Mouse (Mus musculus) MEL (cell line): Measurements from ENCODE around the gene Dapk1. TPM values are rescaled to one million over a fixed set of nuclear protein-coding genes. Genes with fewer than 3 reads are reported as not detected.

ENCODE experiments used
- DNase-seq: peaks from one replicate; pipeline ENCODE4 v3.0.0; 2011; ENCODE audit warnings: low read depth, low spot score
- H3K27ac ChIP-seq: 2 replicates; pipeline ENCODE4 v1.5.1; 2012; ENCODE audit warnings: low read depth, mild to moderate bottlenecking, control low read depth, low read length, moderate library complexity; ENCODE audit not compliant: control insufficient read depth
- H3K27me3 ChIP-seq, 2 experiments: fragments of 150-350 bp in 1 of 2; sonication (generic) in 1 of 2; 2 replicates each; pipeline ENCODE4 v1.6.1; 2012; ENCODE audit warnings: low read length in 2 of 2, mild to moderate bottlenecking in 2 of 2, improper control_type of control experiment in 1 of 2, moderate library complexity in 1 of 2; ENCODE audit not compliant: insufficient read depth in 2 of 2, control insufficient read depth in 1 of 2
- H3K36me3 ChIP-seq, 2 experiments: 2 replicates each; pipeline ENCODE4 v1.6.1; 2012 to 2014; ENCODE audit warnings: low read length in 2 of 2, improper control_type of control experiment in 1 of 2, inconsistent platforms in 1 of 2, mild to moderate bottlenecking in 1 of 2; ENCODE audit not compliant: insufficient read depth in 2 of 2, control insufficient read depth in 1 of 2
- H3K4me1 ChIP-seq, 2 experiments: fragments of 150-350 bp in 1 of 2; sonication (generic) in 1 of 2; 2 replicates each; pipeline ENCODE4 v1.6.1; 2012; ENCODE audit warnings: low read length in 2 of 2, improper control_type of control experiment in 1 of 2, mild to moderate bottlenecking in 1 of 2; ENCODE audit not compliant: insufficient read depth in 2 of 2, control insufficient read depth in 1 of 2
- H3K4me3 ChIP-seq, 2 experiments: fragments of 150-350 bp in 1 of 2; sonication (generic) in 1 of 2; 2 replicates each; pipeline ENCODE4 v1.5.1; 2012; ENCODE audit warnings: low read depth in 2 of 2, low read length in 2 of 2, mild to moderate bottlenecking in 2 of 2, moderate library complexity in 2 of 2, control low read depth in 1 of 2, improper control_type of control experiment in 1 of 2; ENCODE audit not compliant: control insufficient read depth in 1 of 2, insufficient read depth in 1 of 2
- H3K79me2 ChIP-seq: 2 replicates; pipeline ENCODE4 v1.6.1; 2012; ENCODE audit warnings: mild to moderate bottlenecking, low read length, moderate library complexity; ENCODE audit not compliant: control insufficient read depth, poor library complexity, insufficient read depth
- H3K9ac ChIP-seq: 2 replicates; pipeline ENCODE4 v1.6.1; 2012; ENCODE audit warnings: low read depth, mild to moderate bottlenecking, control low read depth, low read length, moderate library complexity; ENCODE audit not compliant: control insufficient read depth, poor library complexity, severe bottlenecking
- H3K9me3 ChIP-seq: fragments of 150-350 bp; sonication (generic); replicated peaks from 2 replicates; pipeline ENCODE4 v1.6.1; 2012; ENCODE audit warnings: mild to moderate bottlenecking, low read length, improper control_type of control experiment, moderate library complexity; ENCODE audit not compliant: insufficient read depth
- BHLHE40 ChIP-seq: IDR thresholded peaks from 2 replicates; pipeline ENCODE4 v1.6.1; 2012; ENCODE audit warnings: low read depth, mild to moderate bottlenecking, inconsistent platforms, low read length, improper control_type of control experiment, borderline replicate concordance
- CTCF ChIP-seq, 3 experiments: IDR thresholded peaks in 2 of 3; conservative IDR thresholded peaks in 1 of 3; 2 replicates each; pipeline ENCODE4 v1.5.1; 2011 to 2012; ENCODE audit warnings: low read length in 3 of 3, low read depth in 2 of 3, mild to moderate bottlenecking in 2 of 3, improper control_type of control experiment in 1 of 3, inconsistent platforms in 1 of 3, mixed read lengths in 1 of 3, moderate library complexity in 1 of 3; ENCODE audit not compliant: control insufficient read depth in 1 of 3, insufficient read depth in 1 of 3, poor library complexity in 1 of 3, severe bottlenecking in 1 of 3
- E2F4 ChIP-seq: IDR thresholded peaks from 2 replicates; pipeline ENCODE4 v1.6.1; 2011; ENCODE audit warnings: low read depth, low read length, improper control_type of control experiment, borderline replicate concordance
- ELF1 ChIP-seq: IDR thresholded peaks from 2 replicates; pipeline ENCODE4 v1.6.1; 2014; ENCODE audit warnings: low read depth, mild to moderate bottlenecking, inconsistent platforms, low read length, improper control_type of control experiment, moderate library complexity
- EP300 ChIP-seq, 2 experiments: IDR thresholded peaks; 2 replicates each; pipeline ENCODE4 v1.6.1; 2011; ENCODE audit warnings: improper control_type of control experiment in 2 of 2, low read length in 2 of 2, low read depth in 1 of 2, mild to moderate bottlenecking in 1 of 2
- ETS1 ChIP-seq: IDR thresholded peaks from 2 replicates; pipeline ENCODE4 v1.6.1; 2012; ENCODE audit warnings: low read depth, mild to moderate bottlenecking, inconsistent platforms, low read length, improper control_type of control experiment, moderate library complexity
- GATA1 ChIP-seq: IDR thresholded peaks from 2 replicates; pipeline ENCODE4 v1.6.1; 2011; ENCODE audit warnings: low read depth, low read length, improper control_type of control experiment
- KAT2A ChIP-seq: conservative IDR thresholded peaks from 2 replicates; pipeline ENCODE4 v1.6.1; 2012; ENCODE audit warnings: low read depth, low read length, improper control_type of control experiment, inconsistent platforms
- MAFK ChIP-seq: IDR thresholded peaks from 2 replicates; pipeline ENCODE4 v1.6.1; 2011; ENCODE audit warnings: low read depth, mild to moderate bottlenecking, low read length, improper control_type of control experiment, borderline replicate concordance
- MAX ChIP-seq: IDR thresholded peaks from 2 replicates; pipeline ENCODE4 v1.6.1; 2011; ENCODE audit warnings: low read length, improper control_type of control experiment
- MEF2A ChIP-seq: IDR thresholded peaks from 2 replicates; pipeline ENCODE4 v1.6.1; 2014; ENCODE audit warnings: low read depth, mild to moderate bottlenecking, inconsistent platforms, low read length, improper control_type of control experiment; ENCODE audit not compliant: poor library complexity, insufficient replicate concordance, severe bottlenecking; ENCODE audit errors: extremely low read depth
- MYB ChIP-seq: IDR thresholded peaks from 2 replicates; pipeline ENCODE4 v1.6.1; 2011; ENCODE audit warnings: mild to moderate bottlenecking, low read depth, low read length, improper control_type of control experiment
- MYC ChIP-seq: IDR thresholded peaks from 2 replicates; pipeline ENCODE4 v1.6.1; 2011; ENCODE audit warnings: low read depth, mild to moderate bottlenecking, low read length, improper control_type of control experiment, moderate library complexity
- NELFE ChIP-seq: IDR thresholded peaks from 2 replicates; pipeline ENCODE4 v1.6.1; 2011; ENCODE audit warnings: low read depth, low read length, improper control_type of control experiment
- POLR2A ChIP-seq, 2 experiments: IDR thresholded peaks; 2 replicates each; pipeline ENCODE4 v1.6.1; 2011 to 2012; ENCODE audit warnings: low read length in 2 of 2, mild to moderate bottlenecking in 2 of 2, control low read depth in 1 of 2, improper control_type of control experiment in 1 of 2, low read depth in 1 of 2, moderate library complexity in 1 of 2; ENCODE audit not compliant: control insufficient read depth in 1 of 2, insufficient read depth in 1 of 2, poor library complexity in 1 of 2
- POLR2AphosphoS2 ChIP-seq: IDR thresholded peaks from 2 replicates; pipeline ENCODE4 v1.6.1; 2011; ENCODE audit warnings: low read length, improper control_type of control experiment
- POLR2AphosphoS5 ChIP-seq: IDR thresholded peaks from 2 replicates; pipeline ENCODE4 v1.6.1; 2012; ENCODE audit warnings: low read depth, borderline replicate concordance, mild to moderate bottlenecking, inconsistent platforms, low read length, moderate library complexity, mixed read lengths
- RAD21 ChIP-seq: IDR thresholded peaks from 2 replicates; pipeline ENCODE4 v1.6.1; 2011; ENCODE audit warnings: mild to moderate bottlenecking, low read depth, low read length, improper control_type of control experiment
- RCOR1 ChIP-seq: IDR thresholded peaks from 2 replicates; pipeline ENCODE4 v1.6.1; 2012; ENCODE audit warnings: low read depth, mild to moderate bottlenecking, inconsistent platforms, low read length, improper control_type of control experiment
- SMC3 ChIP-seq: IDR thresholded peaks from 2 replicates; pipeline ENCODE4 v1.6.1; 2011; ENCODE audit warnings: low read depth, low read length, improper control_type of control experiment
- TAL1 ChIP-seq: IDR thresholded peaks from 2 replicates; pipeline ENCODE4 v1.6.1; 2012; ENCODE audit warnings: mild to moderate bottlenecking, inconsistent platforms, low read length, moderate library complexity, mixed read lengths
- TCF12 ChIP-seq: IDR thresholded peaks from 2 replicates; pipeline ENCODE4 v1.6.1; 2014; ENCODE audit warnings: low read depth, mild to moderate bottlenecking, inconsistent platforms, low read length, improper control_type of control experiment, moderate library complexity
- UBTF ChIP-seq: IDR thresholded peaks from 2 replicates; pipeline ENCODE4 v1.6.1; 2012; ENCODE audit warnings: low read depth, mild to moderate bottlenecking, inconsistent platforms, low read length, improper control_type of control experiment, moderate library complexity, borderline replicate concordance; ENCODE audit not compliant: insufficient read depth
- ZC3H11A ChIP-seq: IDR thresholded peaks from 2 replicates; pipeline ENCODE4 v1.6.1; 2012; ENCODE audit warnings: low read depth, mild to moderate bottlenecking, inconsistent platforms, low read length, improper control_type of control experiment
- ZKSCAN1 ChIP-seq: IDR thresholded peaks from 2 replicates; pipeline ENCODE4 v1.6.1; 2012; ENCODE audit warnings: low read depth, mild to moderate bottlenecking, inconsistent platforms, low read length, improper control_type of control experiment, moderate library complexity
- ZMIZ1 ChIP-seq: IDR thresholded peaks from 2 replicates; pipeline ENCODE4 v1.6.1; 2012; ENCODE audit warnings: low read depth, mild to moderate bottlenecking, inconsistent platforms, low read length, improper control_type of control experiment, moderate library complexity
- ZNF384 ChIP-seq: IDR thresholded peaks from 2 replicates; pipeline ENCODE4 v1.6.1; 2012; ENCODE audit warnings: low read depth, mild to moderate bottlenecking, inconsistent platforms, low read length, improper control_type of control experiment
- polyA plus RNA-seq, 2 experiments: library from polyadenylated mRNA; stranded (reverse) in 1 of 2; unstranded in 1 of 2; fragments of >175 nt in 1 of 2; fragments of >200 nt in 1 of 2; gene quantifications; 2 replicates each; pipeline versions ENCODE4 v1.2.1 to v1.2.4; 2012; ENCODE audit warnings: low replicate concordance in 2 of 2, low read depth in 1 of 2; ENCODE audit not compliant: insufficient read length in 2 of 2, insufficient read depth in 1 of 2, missing spikeins in 1 of 2
- total RNA-seq: library from RNA; depleted of rRNA; stranded (reverse); fragments of 300-350 nt; gene quantifications from 2 replicates; pipeline ENCODE4 v1.2.3, GENCODE M21; 2012

The Dapk1 gene
- total and polyA plus RNA-seq, 3 experiments = 5.1 to 8.2 TPM; not detected in 1

DNA sequence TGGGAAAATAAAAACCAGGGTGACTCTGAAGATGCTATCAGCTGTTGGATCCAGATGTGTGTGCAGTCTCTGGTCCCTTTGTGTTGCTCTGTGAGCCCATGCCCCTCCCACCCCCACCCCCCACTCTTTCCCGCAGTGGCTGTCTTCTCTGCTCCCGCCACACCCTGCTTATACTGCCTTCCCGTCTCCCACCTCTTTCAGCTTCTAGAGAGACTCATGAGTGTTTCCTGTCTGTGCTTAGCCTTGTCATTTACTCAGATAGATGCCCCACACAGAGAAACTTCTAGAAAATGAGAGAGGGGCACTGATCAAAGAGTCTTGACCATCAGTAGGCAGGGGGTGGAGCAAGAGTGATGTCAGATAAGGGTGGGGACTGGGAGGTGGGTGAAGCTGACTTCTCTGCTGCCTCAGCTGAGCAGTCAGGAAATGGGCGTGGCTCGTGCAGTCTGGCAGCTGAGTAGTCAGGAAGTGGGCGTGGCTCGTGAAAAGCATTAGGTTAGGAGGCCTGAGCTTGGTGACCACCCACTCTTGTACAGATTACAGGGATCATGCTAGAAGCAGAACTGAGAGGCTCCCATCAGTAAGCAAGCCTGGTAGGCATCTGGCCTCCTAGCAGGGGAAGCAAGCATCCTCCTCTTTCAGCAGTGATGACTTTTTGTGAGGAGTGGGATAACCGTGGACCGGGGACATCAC, 136.0 kb downstream of the Dapk1 start (continued):
- TF ChIP-seq POLR2AphosphoS5 (no peak), ZNF384 (no peak), RCOR1 (no peak), POLR2AphosphoS2 (no peak), ZMIZ1 (peak; percentile 36; the same call in 1 of the 2 replicates), POLR2A (IDR thresholded peaks at IDR 0.05; ENCODE audit: control insufficient read depth in 1 of 2, insufficient read depth in 1 of 2, low read depth in 1 of 2, low read length in 2 of 2, poor library complexity in 1 of 2) (peak in 1 of 2 experiments; percentile 58; a peak in 2 of 4 replicates), BHLHE40 (no peak), MYB (no peak), NELFE (peak; percentile 31), ZC3H11A (no peak), SMC3 (peak; percentile 5; the same call in 1 of the 2 replicates), ETS1 (peak; percentile 94), TCF12 (no peak), ZKSCAN1 (no peak), KAT2A (no peak), ELF1 (peak; percentile 80), MAFK (no peak)

GRCm38 (mm10) chr13:60738429-60738828, 136.7 kb downstream of the Dapk1 start:
- no peaks in the 10 kb centered on the region for H3K79me2 ChIP-seq
- no peaks in the 10 kb centered on the region for H3K27me3 ChIP-seq
- peaks cover 0 to 15% of the 10 kb centered on the region in 2 experiments; a peak in 2 of 4 replicates for H3K36me3 ChIP-seq
- H3K4me3 ChIP-seq = peak overlapping the region; percentile 31 to 37
- peaks cover 2 to 23% of the 10 kb centered on the region in 2 experiments; a peak in 2 of 4 replicates for H3K4me1 ChIP-seq
- H3K27ac ChIP-seq = peak overlapping the region; percentile 50; the same call in 1 of the 2 replicates
- H3K9me3 ChIP-seq = no peaks in the 10 kb centered on the region
- peak; percentile 70 for TF ChIP-seq ZC3H11A
- TF ChIP-seq MEF2A = no peak
- TF ChIP-seq GATA1 = peak; percentile 69
- TF ChIP-seq EP300 (IDR thresholded peaks at IDR 0.05; ENCODE audit: low read depth in 1 of 2, low read length in 2 of 2) = 0 out of 4 replicates have a peak, but pooled peaks of 1 of the 2 experiments have one; percentile 34
- peak; percentile 62; the same call in 1 of the 2 replicates for TF ChIP-seq MAX
- TF ChIP-seq E2F4 = no peak
- peak; percentile 76 for TF ChIP-seq SMC3
- TF ChIP-seq ZNF384 = peak; percentile 82
- TF ChIP-seq RAD21 = peak; percentile 83
- TF ChIP-seq CTCF (IDR thresholded peaks at IDR 0.05 in 2 of 3, conservative IDR thresholded peaks at IDR 0.05 in 1 of 3; ENCODE audit: control insufficient read depth in 1 of 3, insufficient read depth in 1 of 3, low read depth in 2 of 3, low read length in 3 of 3, poor library complexity in 1 of 3, severe bottlenecking in 1 of 3) = peak; percentile 68 to 84 (median 71)
- TF ChIP-seq UBTF = no peak
- no peak for TF ChIP-seq TAL1
- TF ChIP-seq MYC = 0 out of 2 replicates have a peak, but pooled peaks have one; percentile 45
- H3K9ac ChIP-seq = no peak overlapping the region
- peak; percentile 86 for DNase-seq
